In genomic region chr19:8966198-8966589, GRCm38 (mm10) we compare ENCODE assay signal across 8 mouse cellular contexts. TPM values are rescaled to one million over a fixed set of nuclear protein-coding genes. Genes with fewer than 3 reads are reported as not detected.
DNase-seq lines count a peak whose midpoint lies in the region; ATAC-seq and TF ChIP-seq lines count a peak whose summit lies in the region.

No protein-coding gene starts in this region.

- no peaks in the 10 kb centered on the region for H3K27me3 ChIP-seq in embryonic facial prominence, embryonic 14.5 days (replicated peaks; ENCODE audit: control insufficient read depth, insufficient read depth, low read length)
- no peaks in the 10 kb centered on the region for H3K27me3 ChIP-seq in neural tube, embryonic 13.5 days

- H3K4me2 ChIP-seq in embryonic facial prominence, embryonic 14.5 days (ENCODE audit: low read depth, low read length), result peak overlapping the region; percentile 59
- H3K4me2 ChIP-seq in neural tube, embryonic 13.5 days, result peak overlapping the region; percentile 94

- ATAC-seq in embryonic facial prominence, embryonic 14.5 days (ENCODE audit: low read depth), result no peak
- ATAC-seq in neural tube, embryonic 13.5 days (ENCODE audit: low read depth), result no peak; the same call in 1 of the 2 replicates

- no peaks in the 10 kb centered on the region for H3K9me3 ChIP-seq in embryonic facial prominence, embryonic 14.5 days (ENCODE audit: control insufficient read depth, low read length)
- no peaks in the 10 kb centered on the region for H3K9me3 ChIP-seq in neural tube, embryonic 13.5 days

- peak overlapping the region; percentile 98 for H3K27ac ChIP-seq in layer of hippocampus, adult 2 months
- H3K27ac ChIP-seq in embryonic facial prominence, embryonic 14.5 days (replicated peaks; ENCODE audit: low read depth, low read length), result peak overlapping the region; percentile 98
- peak overlapping the region; percentile 87 for H3K27ac ChIP-seq in neural tube, embryonic 13.5 days (replicated peaks)

- DNase-seq in layer of hippocampus, adult 2 months (ENCODE audit: low spot score in 2 of 2), result no peak
- no peak for DNase-seq in layer of hippocampus, postnatal 10 days (ENCODE audit: low spot score in 2 of 2)
- no peak for DNase-seq in embryonic facial prominence, embryonic 14.5 days (ENCODE audit: low spot score)
- DNase-seq in kidney, postnatal 14 days, result peak; percentile 34
- DNase-seq in c-Kit-positive CD71-positive TER-119-positive erythroid progenitor cells, embryonic 14.5 days (ENCODE audit: low spot score), result no peak
- DNase-seq in cerebellum, adult 9-11 months, result no peak
- no peak for DNase-seq in layer of hippocampus, postnatal 25 days (ENCODE audit: extremely low spot score in 1 of 2, low spot score in 1 of 2)

- TF ChIP-seq CTCF in layer of hippocampus, adult 2 months (conservative IDR thresholded peaks at IDR 0.05), result no peak

- peaks cover 76% of the 10 kb centered on the region for H3K36me3 ChIP-seq in embryonic facial prominence, embryonic 14.5 days (ENCODE audit: control insufficient read depth, insufficient read depth, low read length)
- H3K36me3 ChIP-seq in neural tube, embryonic 13.5 days, result peaks cover 73% of the 10 kb centered on the region

- WGBS in embryonic facial prominence, embryonic 14.5 days, result 29% methylated on average over 5 of the region's 5 CpGs
- WGBS in neural tube, embryonic 13.5 days, result 49% methylated on average over 5 of the region's 5 CpGs

- peak overlapping the region; percentile 76 for H3K9ac ChIP-seq in embryonic facial prominence, embryonic 14.5 days (ENCODE audit: low read depth, low read length)
- H3K9ac ChIP-seq in neural tube, embryonic 13.5 days, result peak overlapping the region; percentile 72

- peaks cover 10% of the 10 kb centered on the region; the same call in 1 of the 2 replicates for H3K4me1 ChIP-seq in embryonic facial prominence, embryonic 14.5 days (ENCODE audit: control insufficient read depth, insufficient read depth, low read length)
- H3K4me1 ChIP-seq in neural tube, embryonic 13.5 days (replicated peaks), result peaks cover 30% of the 10 kb centered on the region

- H3K4me3 ChIP-seq in layer of hippocampus, adult 2 months, result peak overlapping the region; percentile 86
- H3K4me3 ChIP-seq in embryonic facial prominence, embryonic 14.5 days (ENCODE audit: low read depth, low read length), result peak overlapping the region; percentile 83
- peak overlapping the region; percentile 84 for H3K4me3 ChIP-seq in neural tube, embryonic 13.5 days

RNA-seq across cellular contexts. Expression of gene Eef1g, which starts 0.6 kb away (rescaled TPM):
- total RNA-seq in layer of hippocampus, adult 2 months (2021), result 100 to 1,000 TPM; 238 to 242 TPM
- total RNA-seq in layer of hippocampus, postnatal 10 days (2021), result 100 to 1,000 TPM; 283 to 287 TPM
- polyA plus RNA-seq in embryonic facial prominence, embryonic 14.5 days (2014; fragmentation: Nextera tagmentation; extraction: Ambion mirVana), result 469 and 503 TPM in 2 replicates
- 323 and 328 TPM in 2 replicates for polyA plus RNA-seq in neural tube, embryonic 13.5 days (2015; fragmentation: Nextera tagmentation; extraction: Ambion mirVana)
- 100 to 1,000 TPM; 215 to 256 TPM for total RNA-seq in layer of hippocampus, postnatal 25 days (2021)

RNA-seq across cellular contexts. Expression of gene Tut1, which starts 12.5 kb away (rescaled TPM):
- total RNA-seq in layer of hippocampus, adult 2 months (2021), result 10 to 100 TPM; 20.7 to 20.8 TPM
- total RNA-seq in layer of hippocampus, postnatal 10 days (2021), result 10 to 100 TPM; 15.6 to 16.2 TPM
- polyA plus RNA-seq in embryonic facial prominence, embryonic 14.5 days (2014; fragmentation: Nextera tagmentation; extraction: Ambion mirVana), result 24.7 and 27.8 TPM in 2 replicates
- polyA plus RNA-seq in neural tube, embryonic 13.5 days (2015; fragmentation: Nextera tagmentation; extraction: Ambion mirVana), result 29.2 and 30.1 TPM in 2 replicates
- 10 to 100 TPM; 19.4 to 20.1 TPM for total RNA-seq in layer of hippocampus, postnatal 25 days (2021)

RNA-seq across cellular contexts. Expression of gene Ahnak, which starts 22.9 kb away (rescaled TPM):
- total RNA-seq in layer of hippocampus, adult 2 months (2021), result 10 to 100 TPM; 19.4 to 21.9 TPM
- total RNA-seq in layer of hippocampus, postnatal 10 days (2021), result 10 to 100 TPM; 17.2 to 18.5 TPM
- polyA plus RNA-seq in embryonic facial prominence, embryonic 14.5 days (2014; fragmentation: Nextera tagmentation; extraction: Ambion mirVana), result 44.8 and 57.6 TPM in 2 replicates
- polyA plus RNA-seq in neural tube, embryonic 13.5 days (2015; fragmentation: Nextera tagmentation; extraction: Ambion mirVana), result 4.8 and 4.9 TPM in 2 replicates
- 10 to 100 TPM; 14.7 to 15.7 TPM for total RNA-seq in layer of hippocampus, postnatal 25 days (2021)

RNA-seq across cellular contexts. Expression of gene Mta2, which starts 24.5 kb away (rescaled TPM):
- total RNA-seq in layer of hippocampus, adult 2 months (2021), result 10 to 100 TPM; 58.0 to 68.7 TPM
- 10 to 100 TPM; 60.6 to 67.9 TPM for total RNA-seq in layer of hippocampus, postnatal 10 days (2021)
- polyA plus RNA-seq in embryonic facial prominence, embryonic 14.5 days (2014; fragmentation: Nextera tagmentation; extraction: Ambion mirVana), result 39.7 and 43.6 TPM in 2 replicates
- polyA plus RNA-seq in neural tube, embryonic 13.5 days (2015; fragmentation: Nextera tagmentation; extraction: Ambion mirVana), result 126 and 141 TPM in 2 replicates
- 10 to 100 TPM; 51.2 to 58.4 TPM for total RNA-seq in layer of hippocampus, postnatal 25 days (2021)

RNA-seq across cellular contexts. Expression of gene Eml3, which starts 36.8 kb away (rescaled TPM):
- 10 to 100 TPM; 11.5 to 11.7 TPM for total RNA-seq in layer of hippocampus, adult 2 months (2021)
- total RNA-seq in layer of hippocampus, postnatal 10 days (2021), result 10 to 100 TPM; 11.0 to 11.9 TPM
- polyA plus RNA-seq in embryonic facial prominence, embryonic 14.5 days (2014; fragmentation: Nextera tagmentation; extraction: Ambion mirVana), result 18.2 and 20.4 TPM in 2 replicates
- 11.8 and 12.2 TPM in 2 replicates for polyA plus RNA-seq in neural tube, embryonic 13.5 days (2015; fragmentation: Nextera tagmentation; extraction: Ambion mirVana)
- total RNA-seq in layer of hippocampus, postnatal 25 days (2021), result 10 to 100 TPM in 1 of 2 experiments, 1 to 10 TPM in 1; 9.1 to 11.1 TPM
